Mouse (Mus musculus): Measurements from ENCODE around the gene Acap2.
A peak's percentile ranks its signal among the peaks of the same experiment; 100 is the strongest.

The Acap2 gene

GRCm38 (mm10) chr16:31200790-31201567, at the start of gene Acap2:
TSS of gene Acap2 (minus strand) at chr16:31201245.
- peak; percentile 99 for DNase-seq (ENCODE audit: low read depth, low spot score)

DNA sequence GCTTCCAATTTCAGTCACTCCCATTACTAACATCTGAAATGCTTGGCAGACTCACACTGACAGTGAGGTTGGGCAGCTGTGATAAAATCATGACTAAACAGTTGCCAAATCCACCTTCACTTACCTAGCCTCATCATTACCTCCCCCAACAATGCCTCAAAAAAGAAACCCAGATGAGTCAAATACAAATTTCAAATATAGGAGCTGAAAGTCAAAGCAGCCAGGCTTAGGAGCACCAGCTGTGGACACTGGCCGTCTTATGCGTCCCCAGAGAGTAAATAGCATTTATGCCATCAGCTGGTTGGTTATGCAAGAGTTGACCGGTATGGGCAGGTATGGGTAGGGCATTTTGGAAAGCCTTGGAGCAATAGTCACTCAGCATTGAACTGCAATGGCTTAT, 48.4 kb upstream of the Acap2 start:
- no peak for DNase-seq (ENCODE audit: low read depth, low spot score)

DNA sequence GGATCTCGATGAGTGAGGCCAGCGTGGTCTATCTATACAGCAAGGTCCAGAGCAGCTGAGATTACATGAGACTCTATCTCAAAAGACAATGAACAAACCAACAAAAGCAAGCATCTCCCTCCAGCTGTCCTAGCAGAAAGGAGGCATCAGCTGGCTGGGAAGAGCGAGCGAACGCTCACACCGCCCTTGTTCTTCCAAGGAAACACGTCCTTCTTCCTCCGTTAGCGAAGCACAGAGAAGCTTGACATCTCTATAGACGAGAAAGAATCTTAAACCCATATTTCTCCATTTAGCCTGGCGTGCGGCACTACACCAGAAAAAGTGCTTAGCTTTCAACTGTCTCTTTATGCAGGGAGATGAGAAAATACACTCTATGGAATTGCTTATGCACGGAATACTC, 47.7 kb upstream of the Acap2 start:
- DNase-seq (ENCODE audit: low read depth, low spot score), result no peak

GRCm38 (mm10) chr16:31247442-31247841, 46.4 kb upstream of the Acap2 start:
- DNase-seq (ENCODE audit: low read depth, low spot score), result no peak

DNA sequence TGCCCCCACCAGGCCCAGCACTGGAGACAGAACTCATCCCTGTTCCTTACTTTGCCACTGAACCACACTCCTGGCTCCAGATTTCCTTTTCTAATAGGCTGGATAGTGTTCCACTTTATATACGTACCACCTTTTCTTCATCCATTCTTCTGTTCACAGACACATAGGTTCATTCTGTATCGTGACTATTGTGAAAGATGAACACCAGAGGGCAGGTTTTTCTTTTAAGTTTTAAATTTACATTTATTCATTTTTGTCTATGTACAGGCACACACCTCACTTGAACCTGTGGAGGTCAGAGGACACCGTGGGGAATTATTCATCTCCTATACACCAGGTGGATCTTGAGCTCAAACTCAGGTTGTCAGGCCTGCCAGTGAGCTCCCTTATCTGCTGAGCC, 43.0 kb upstream of the Acap2 start:
- no peak for DNase-seq (ENCODE audit: low read depth, low spot score)

DNA sequence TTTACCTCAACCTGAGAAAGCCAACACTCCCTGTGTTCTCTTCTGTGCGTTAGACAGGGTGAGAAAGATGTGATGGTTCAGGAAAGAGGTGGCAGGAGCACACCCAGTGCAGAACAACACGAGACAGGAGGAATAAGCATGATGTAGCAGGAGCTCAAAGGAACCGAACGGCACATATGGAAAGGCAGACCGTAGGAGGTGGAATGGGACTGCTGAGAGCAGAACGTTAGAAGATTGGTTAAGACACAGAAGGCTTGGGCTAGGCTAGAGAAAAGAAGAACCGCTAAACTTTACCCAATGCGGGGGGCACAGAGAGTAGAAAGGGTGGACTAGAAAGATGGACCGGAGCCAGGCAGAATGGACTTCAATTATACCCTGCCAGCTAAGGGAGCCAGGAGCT, 40.4 kb upstream of the Acap2 start:
- DNase-seq (ENCODE audit: low read depth, low spot score), result no peak

- DNase-seq (ENCODE audit: low read depth, low spot score), result no peak
Observed at GRCm38 (mm10) chr16:31240569-31240968, 39.5 kb upstream of the Acap2 start.

- DNase-seq (ENCODE audit: low read depth, low spot score), result no peak
Observed at GRCm38 (mm10) chr16:31238281-31238680, 37.2 kb upstream of the Acap2 start.

DNA sequence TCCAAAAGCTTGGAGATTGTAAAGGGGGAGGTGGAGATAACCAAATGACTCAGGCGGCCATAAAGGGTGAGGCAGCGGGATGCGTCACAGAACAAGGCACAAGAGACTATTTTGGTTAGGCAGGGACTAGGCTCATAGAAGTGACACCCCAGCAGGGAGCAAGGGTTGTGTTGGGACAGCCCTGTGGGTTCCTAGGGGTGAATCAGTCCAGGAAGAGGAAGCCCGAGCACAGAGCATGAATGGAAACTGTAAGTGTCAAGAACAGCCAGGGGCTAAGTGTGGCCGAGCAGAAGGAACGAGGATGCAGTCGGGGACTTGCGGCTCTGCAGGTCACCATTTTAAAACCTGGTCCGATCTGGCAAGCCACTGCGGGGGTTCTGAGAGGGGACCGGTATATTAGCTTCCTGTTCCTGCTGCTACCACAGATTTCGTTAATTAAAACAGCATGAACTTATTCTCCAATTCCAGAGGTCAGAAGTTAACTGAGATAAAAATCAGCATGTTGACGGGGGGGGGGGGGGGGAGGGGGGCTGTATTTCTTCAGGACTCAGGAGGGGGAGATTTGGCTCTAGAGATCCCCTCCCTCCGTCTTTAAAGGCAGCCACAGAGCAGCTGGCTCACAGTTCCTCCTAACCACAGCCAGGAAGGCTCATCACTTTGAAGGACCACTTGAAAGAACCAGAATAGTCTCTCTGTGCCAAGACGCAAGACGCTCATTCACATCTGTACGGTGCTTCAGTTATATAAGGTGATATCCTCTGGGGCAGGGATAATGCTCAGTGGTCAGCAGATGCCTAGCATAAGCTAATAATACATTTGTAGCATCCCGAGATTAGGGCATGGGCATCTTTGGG, 34.6 kb upstream of the Acap2 start:
- DNase-seq (ENCODE audit: low read depth, low spot score), result peak; percentile 59

DNA sequence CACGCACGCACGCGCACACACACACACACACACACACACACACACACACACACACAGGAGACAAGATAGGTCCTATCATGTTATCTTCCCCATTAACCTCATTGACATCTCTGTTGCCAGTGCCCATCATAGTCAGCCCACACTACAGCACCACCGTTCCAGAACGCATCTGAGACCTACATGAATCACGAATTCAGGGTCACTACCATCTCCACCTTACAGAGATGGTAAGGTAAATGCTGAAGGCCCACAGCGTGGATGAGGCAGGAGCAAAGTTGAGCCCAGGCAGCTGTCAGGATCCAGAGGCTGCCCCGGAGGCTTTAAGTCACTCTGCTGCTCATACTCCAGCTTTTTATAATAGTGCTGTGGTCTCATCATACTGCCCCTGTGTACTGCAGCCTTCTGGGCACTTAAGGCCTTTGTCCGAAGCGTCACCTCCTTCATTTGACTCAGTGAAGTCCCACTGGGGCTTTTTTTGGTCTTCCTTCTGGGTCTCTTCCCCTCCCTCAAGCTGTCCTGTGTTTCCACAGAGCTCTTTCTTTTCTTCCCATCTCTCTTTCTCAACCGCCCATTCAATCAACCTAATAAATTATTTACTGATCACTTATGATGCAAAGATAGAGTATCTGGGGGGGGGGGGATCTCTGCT, 33.9 kb upstream of the Acap2 start:
- peak; percentile 7 for DNase-seq (ENCODE audit: low read depth, low spot score)

DNA sequence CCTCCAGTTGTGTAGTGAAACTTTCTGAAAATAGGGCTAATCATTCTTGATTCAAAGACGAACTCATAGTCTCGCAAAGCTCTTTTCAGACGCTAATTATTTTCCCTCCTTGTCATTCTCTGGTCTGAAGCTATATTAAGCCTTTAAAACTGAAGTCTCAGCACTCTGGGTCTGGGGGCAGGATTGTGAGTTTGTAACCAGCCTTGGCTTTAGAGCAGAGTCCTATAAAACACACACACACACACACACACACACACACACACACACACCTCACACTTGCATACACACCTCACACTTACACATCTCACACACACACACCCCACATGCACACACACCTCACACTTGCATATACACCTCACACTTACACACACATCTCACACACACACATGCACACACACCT, 33.3 kb upstream of the Acap2 start:
- DNase-seq (ENCODE audit: low read depth, low spot score), result peak; percentile 10

- peak; percentile 76 for DNase-seq (ENCODE audit: low read depth, low spot score)
Observed at GRCm38 (mm10) chr16:31233541-31234339, 32.7 kb upstream of the Acap2 start.

- DNase-seq (ENCODE audit: low read depth, low spot score), result no peak
Observed at GRCm38 (mm10) chr16:31233167-31233498, 32.1 kb upstream of the Acap2 start.

DNA sequence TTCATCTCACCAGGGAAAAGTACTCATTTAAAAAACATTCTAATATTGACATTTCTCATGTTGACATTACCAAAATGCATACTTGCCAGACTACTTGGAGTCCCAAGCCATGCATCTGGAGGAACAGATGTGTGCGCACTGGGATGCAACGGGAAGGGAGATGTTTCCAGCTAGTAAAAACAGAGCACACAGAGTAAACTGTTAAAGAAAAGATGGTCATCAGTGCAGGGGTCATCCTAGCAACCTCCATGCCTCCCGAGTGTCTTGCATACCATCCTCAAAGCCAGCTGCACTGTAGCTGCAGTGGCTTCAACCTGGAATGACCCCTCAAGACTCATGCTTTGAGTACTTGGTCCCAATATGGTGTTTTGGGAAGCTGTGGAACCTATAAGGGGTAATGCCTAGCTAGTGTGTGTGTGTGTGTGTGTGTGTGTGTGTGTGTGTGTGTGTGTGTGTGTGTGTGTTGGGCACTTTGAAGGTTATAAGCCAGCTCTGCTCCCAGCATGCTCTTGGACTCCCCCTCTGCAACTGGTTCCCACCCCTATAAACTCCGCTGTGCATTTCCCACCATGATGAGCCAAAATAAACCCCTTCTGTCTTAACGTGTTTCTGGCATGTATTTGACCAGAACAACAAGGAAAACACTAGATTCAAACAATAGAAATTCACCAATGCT, 31.6 kb upstream of the Acap2 start:
- no peak for DNase-seq (ENCODE audit: low read depth, low spot score)

GRCm38 (mm10) chr16:31231591-31231990, 30.5 kb upstream of the Acap2 start:
- no peak for DNase-seq (ENCODE audit: low read depth, low spot score)

GRCm38 (mm10) chr16:31227746-31228145, 26.7 kb upstream of the Acap2 start:
- DNase-seq (ENCODE audit: low read depth, low spot score), result no peak

DNA sequence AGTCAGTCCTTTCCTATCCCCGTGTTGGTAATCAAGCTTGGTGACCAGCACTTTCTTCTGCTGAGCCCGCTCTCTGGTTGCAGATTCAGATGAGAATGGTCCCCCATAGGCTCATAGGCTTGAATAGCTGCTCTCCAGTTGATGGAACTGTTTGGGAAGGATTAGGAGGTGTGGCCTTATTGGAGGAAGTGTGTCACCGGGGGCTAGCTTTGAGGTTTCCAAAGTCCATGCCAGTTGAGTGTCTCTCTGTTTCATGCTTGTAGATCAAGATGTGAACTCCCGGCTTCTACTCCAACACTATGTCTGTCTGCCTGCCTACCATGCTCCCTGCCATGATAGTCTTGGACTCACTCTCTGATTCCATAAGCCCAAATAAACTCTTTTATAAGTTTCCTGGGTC, 14.2 kb upstream of the Acap2 start:
- DNase-seq (ENCODE audit: low read depth, low spot score), result no peak

DNA sequence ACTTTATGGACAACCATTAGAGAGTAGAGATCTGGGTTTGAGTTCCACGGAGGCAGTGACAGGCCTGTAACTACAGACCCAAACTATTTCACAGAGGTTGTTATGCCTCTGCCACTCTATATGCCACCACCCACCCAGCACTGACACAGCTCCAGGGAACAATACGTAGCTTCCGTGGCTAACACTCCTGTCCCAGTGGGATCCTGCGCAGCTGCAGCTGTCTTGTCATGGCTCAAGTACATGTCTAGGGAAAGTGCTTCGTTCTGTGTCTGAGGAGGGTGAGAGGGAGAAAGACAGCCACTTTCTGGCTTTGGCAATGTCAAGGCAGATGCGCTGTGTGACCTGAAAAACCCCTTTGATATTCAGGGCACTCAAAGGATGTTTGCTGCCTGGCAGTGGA, 12.4 kb upstream of the Acap2 start:
- no peak for DNase-seq (ENCODE audit: low read depth, low spot score)

DNA sequence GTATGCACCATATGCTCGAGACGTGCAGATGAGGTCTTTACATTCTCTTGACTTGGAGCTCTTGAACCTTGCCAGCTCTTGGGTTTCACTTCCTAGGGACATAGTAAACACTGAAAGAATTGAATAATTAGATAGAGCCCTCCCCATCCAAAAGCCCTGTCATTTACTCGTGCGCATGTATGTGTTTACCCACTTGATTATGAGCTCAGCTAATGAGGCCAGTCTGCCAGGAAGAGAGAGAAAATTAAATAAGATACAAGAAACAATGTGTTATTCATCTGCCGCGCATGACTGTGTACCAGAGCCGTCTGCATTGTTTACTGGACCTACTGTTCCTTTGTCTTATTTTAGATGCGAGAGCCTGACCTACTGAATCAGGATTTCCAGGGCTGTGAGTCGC, 10.5 kb upstream of the Acap2 start:
- no peak for DNase-seq (ENCODE audit: low read depth, low spot score)

GRCm38 (mm10) chr16:31210453-31210852, 9.4 kb upstream of the Acap2 start:
- no peak for DNase-seq (ENCODE audit: low read depth, low spot score)

DNA sequence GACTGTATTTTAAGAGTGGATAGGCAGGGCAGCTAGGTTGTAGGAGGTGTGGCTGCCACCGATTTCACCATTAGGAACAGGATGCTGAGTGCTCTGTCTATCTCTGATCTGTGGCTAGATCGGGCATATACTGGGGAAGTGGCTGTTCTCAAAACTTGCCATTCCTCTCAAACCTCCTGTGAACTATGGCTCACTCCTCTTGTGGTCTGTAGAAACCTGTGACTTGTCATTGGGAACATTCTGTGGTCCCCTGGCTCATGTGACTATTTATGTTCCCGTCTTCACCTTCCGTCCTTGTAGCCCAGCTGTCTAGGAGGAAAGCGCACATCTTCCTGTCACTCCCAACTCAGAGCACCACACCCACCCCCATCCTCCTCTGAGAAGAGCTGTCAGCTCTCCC, 8.9 kb upstream of the Acap2 start:
- DNase-seq (ENCODE audit: low read depth, low spot score), result peak; percentile 53

All from CD4-positive, CD25-positive, alpha-beta regulatory T cell, adult 2 months (primary cell).